Mouse (Mus musculus) central nervous system, embryonic 18 days (tissue): ENCODE results near the gene Nrde2. TPM values are rescaled to one million over a fixed set of nuclear protein-coding genes. Genes with fewer than 3 reads are reported as not detected.

Source experiments
- polyA plus RNA-seq: library from polyadenylated mRNA; depleted of rRNA; stranded (reverse); fragments of >200 nt; gene quantifications from 2 replicates; pipeline ENCODE4 v1.2.3, GENCODE M21; 2012; rRNA removed

Gene Nrde2
- polyA plus RNA-seq = 14.3 and 15.5 TPM in 2 replicates

DNA sequence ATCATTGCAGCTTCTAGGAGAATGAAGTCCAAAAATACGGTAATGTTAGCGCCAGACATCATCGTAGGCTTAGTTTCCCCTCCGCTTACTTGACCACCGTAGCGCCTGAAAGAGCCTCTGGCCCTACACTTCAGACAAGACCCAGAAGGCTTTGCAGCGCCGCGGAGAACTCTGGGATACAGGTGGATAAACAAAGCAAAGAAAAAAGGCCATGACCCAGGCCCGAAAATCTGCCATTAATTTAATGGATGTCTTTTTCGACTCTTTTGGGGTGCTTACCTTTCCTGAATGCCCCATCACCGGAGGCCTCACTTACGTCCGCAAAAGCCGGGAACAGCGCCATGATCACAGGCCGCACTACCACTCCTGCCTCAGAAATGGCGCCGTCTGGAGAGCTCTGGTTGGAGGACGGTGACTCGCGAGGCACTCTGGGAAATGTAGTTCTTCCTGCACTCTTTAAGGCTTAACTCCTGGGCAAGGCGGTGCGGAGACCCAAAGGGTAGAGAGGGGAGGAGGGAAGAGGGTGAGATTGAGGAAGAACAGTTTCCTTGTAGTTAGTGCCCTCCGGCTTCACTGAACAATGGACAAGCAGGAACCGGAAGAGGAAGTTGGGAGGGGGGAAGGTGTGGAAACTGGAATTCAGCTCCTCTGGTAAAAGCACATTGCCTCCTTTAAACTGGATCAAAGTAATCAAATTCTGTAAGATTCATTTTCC is at the start of gene Nrde2:
Nrde2 (minus strand) TSS at position 393 of the 715 bp plus-strand sequence.

DNA sequence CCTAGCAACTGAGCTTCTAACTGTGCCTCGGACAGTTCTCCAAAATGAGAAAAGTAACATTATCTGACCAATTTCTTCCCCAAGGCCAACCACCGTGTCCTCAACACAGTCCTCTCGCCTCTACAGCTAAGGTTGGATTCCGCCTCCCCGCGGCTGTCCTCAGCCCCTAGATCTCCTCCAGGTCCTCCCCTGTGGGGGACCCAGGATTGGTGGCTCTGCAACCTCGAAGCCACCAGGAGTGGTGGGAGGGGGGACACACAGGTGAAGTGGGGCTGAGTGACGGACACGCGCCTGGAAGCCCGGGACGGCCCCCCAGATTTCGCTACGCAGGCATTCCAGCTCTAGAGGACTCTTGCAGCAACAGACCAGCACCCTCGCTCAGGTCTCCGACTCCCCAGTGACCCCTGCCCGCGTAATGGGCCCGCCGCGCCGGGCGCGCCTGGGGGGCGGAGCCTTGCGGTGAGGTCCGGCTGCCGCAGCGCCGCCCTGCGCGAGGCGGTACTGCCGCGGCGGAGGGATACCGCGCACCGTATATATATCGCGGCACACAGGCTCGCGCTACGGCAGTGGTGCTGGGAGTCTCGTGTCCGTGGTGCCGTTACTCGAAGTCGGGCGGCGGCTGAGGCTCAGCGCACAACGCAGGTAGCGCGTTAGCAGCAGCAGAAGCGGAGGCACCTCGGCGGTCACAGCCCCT is 39.7 kb upstream of the Nrde2 start, which contains the start of gene Calm1:
Calm1 (plus strand) TSS at position 469 of the 694 bp plus-strand sequence.

DNA sequence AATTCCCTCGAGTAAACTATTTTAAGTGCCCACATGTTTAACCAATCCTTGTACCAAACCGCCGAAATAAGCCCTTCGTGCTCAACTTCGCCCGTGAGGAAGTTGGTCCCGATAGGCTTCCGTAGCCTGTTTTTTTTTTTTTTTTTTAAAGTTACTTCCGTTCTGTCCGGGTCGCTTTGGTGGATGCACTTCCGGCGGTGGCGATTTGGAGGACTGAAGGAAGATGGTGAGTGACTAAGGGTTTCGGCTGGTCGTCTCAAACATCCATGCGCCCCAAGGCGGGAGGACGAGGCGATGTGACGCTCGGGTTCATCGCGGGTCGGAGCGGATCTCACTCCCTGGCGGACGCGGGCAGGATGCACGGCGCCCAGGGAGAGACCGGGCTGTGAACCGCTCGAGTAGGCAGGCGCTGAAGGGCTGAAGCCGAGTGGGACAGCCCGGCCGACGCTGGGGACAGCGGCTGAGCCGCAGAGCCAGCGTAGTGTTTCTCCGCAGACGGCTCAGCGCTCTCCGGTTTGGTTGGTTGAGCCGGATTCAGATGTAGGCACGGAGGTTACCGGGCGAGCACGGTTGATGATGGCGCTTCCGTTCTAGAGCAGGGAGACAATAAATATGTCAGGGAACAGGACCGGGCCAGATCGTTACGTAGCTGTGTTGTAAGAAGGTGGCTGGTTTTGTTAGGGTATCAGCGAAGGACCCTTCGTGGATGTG is 49.3 kb downstream of the Nrde2 start, which contains the start of gene Psmc1:
Psmc1 (plus strand) TSS at position 169 of the 711 bp plus-strand sequence.

Other genes with a start within 250 kb of the Nrde2 start
- gene Kcnk13, start 195.2 kb downstream of the Nrde2 start, polyA plus RNA-seq = 1.3 and 1.4 TPM in 2 replicates
- 137 and 146 TPM in 2 replicates for gene Psmc1, start 49.5 kb downstream of the Nrde2 start, polyA plus RNA-seq
- gene Calm1, start 39.8 kb upstream of the Nrde2 start, polyA plus RNA-seq = 638 and 643 TPM in 2 replicates